Mouse (Mus musculus): ENCODE results near the gene 2210017I01Rik. TPM values are rescaled to one million over a fixed set of nuclear protein-coding genes. Genes with fewer than 3 reads are reported as not detected.

2210017I01Rik gene
- polyA plus RNA-seq, 1 experiment from 2014 or later = not detected

GRCm38 (mm10) chr3:92588858-92589257, 18.4 kb downstream of the 2210017I01Rik start, which contains the start of gene Smcp:
TSS of gene Smcp (minus strand) at chr3:92588997.
- no peak for ATAC-seq (ENCODE audit: insufficient number of reproducible peaks, low FRiP score, low TSS enrichment, low read depth)
- no peaks in the 10 kb centered on the region for H3K9me3 ChIP-seq
- no peak within 1 kb of the TSS for H3K4me2 ChIP-seq
- no peaks in the 10 kb centered on the region for H3K27me3 ChIP-seq
- no peaks in the 10 kb centered on the region for H3K4me1 ChIP-seq
- 65% methylated on average over 1 of the region's 1 CpGs for WGBS
- no peaks in the 10 kb centered on the region for H3K36me3 ChIP-seq
- no peak within 1 kb of the TSS for H3K27ac ChIP-seq
- H3K9ac ChIP-seq = no peak within 1 kb of the TSS
- H3K4me3 ChIP-seq = no peak within 1 kb of the TSS

- Histone ChIP-seq H3K9ac (no peak overlapping the region), H3K4me1 (no peaks in the 10 kb centered on the region), H3K27ac (no peak overlapping the region), H3K4me3 (no peak overlapping the region), H3K9me3 (no peaks in the 10 kb centered on the region), H3K27me3 (no peaks in the 10 kb centered on the region), H3K36me3 (no peaks in the 10 kb centered on the region), H3K4me2 (no peak overlapping the region)
- 76% methylated on average over 3 of the region's 3 CpGs for WGBS
- ATAC-seq (ENCODE audit: insufficient number of reproducible peaks, low FRiP score, low TSS enrichment, low read depth) = no peak
These were observed 20.1 kb downstream of the 2210017I01Rik start for GRCm38 (mm10) chr3:92587190-92587589.

- Histone ChIP-seq H3K27me3 (no peaks in the 10 kb centered on the region), H3K9ac (no peak overlapping the region), H3K4me2 (no peak overlapping the region), H3K9me3 (no peaks in the 10 kb centered on the region), H3K4me3 (no peak overlapping the region), H3K36me3 (no peaks in the 10 kb centered on the region), H3K27ac (no peak overlapping the region), H3K4me1 (no peaks in the 10 kb centered on the region)
- 50% methylated on average over 1 of the region's 1 CpGs for WGBS
- ATAC-seq (ENCODE audit: insufficient number of reproducible peaks, low FRiP score, low TSS enrichment, low read depth) = no peak
These were observed 22.2 kb downstream of the 2210017I01Rik start for GRCm38 (mm10) chr3:92585055-92585454.

GRCm38 (mm10) chr3:92583164-92583826, 24.0 kb downstream of the 2210017I01Rik start:
- WGBS = 66% methylated on average over 3 of the region's 3 CpGs

GRCm38 (mm10) chr3:92579508-92579907, 27.8 kb downstream of the 2210017I01Rik start:
- H3K4me3 ChIP-seq = no peak overlapping the region
- no peaks in the 10 kb centered on the region for H3K4me1 ChIP-seq
- no peaks in the 10 kb centered on the region for H3K36me3 ChIP-seq
- no peak overlapping the region for H3K27ac ChIP-seq
- no peak overlapping the region for H3K9ac ChIP-seq
- 59% methylated on average over 1 of the region's 1 CpGs for WGBS
- no peaks in the 10 kb centered on the region for H3K27me3 ChIP-seq
- H3K9me3 ChIP-seq = no peaks in the 10 kb centered on the region
- no peak for ATAC-seq (ENCODE audit: insufficient number of reproducible peaks, low FRiP score, low TSS enrichment, low read depth)
- no peak overlapping the region for H3K4me2 ChIP-seq

More at GRCm38 (mm10) chr3:92583164-92583826, 24.0 kb downstream of the 2210017I01Rik start:
- Histone ChIP-seq H3K4me2 (no peak overlapping the region), H3K4me3 (no peak overlapping the region), H3K36me3 (no peaks in the 10 kb centered on the region), H3K9me3 (no peaks in the 10 kb centered on the region), H3K27me3 (no peaks in the 10 kb centered on the region), H3K9ac (no peak overlapping the region), H3K27ac (no peak overlapping the region), H3K4me1 (no peaks in the 10 kb centered on the region)
- no peak for ATAC-seq (ENCODE audit: insufficient number of reproducible peaks, low FRiP score, low TSS enrichment, low read depth)

- no peaks in the 10 kb centered on the region for H3K27me3 ChIP-seq
- H3K9me3 ChIP-seq = no peaks in the 10 kb centered on the region
- WGBS = 72% methylated on average over 4 of the region's 4 CpGs
- H3K27ac ChIP-seq = no peak overlapping the region
- H3K4me1 ChIP-seq = no peaks in the 10 kb centered on the region
- H3K4me2 ChIP-seq = no peak overlapping the region
- H3K36me3 ChIP-seq = no peaks in the 10 kb centered on the region
- no peak for ATAC-seq (ENCODE audit: insufficient number of reproducible peaks, low FRiP score, low TSS enrichment, low read depth)
- no peak overlapping the region for H3K9ac ChIP-seq
- H3K4me3 ChIP-seq = no peak overlapping the region
These were observed 28.5 kb downstream of the 2210017I01Rik start for GRCm38 (mm10) chr3:92578652-92579413.

- Histone ChIP-seq H3K4me2 (no peak within 1 kb of the TSS), H3K27ac (no peak within 1 kb of the TSS), H3K9me3 (no peaks in the 10 kb centered on the region), H3K27me3 (no peaks in the 10 kb centered on the region), H3K9ac (no peak within 1 kb of the TSS), H3K4me3 (no peak within 1 kb of the TSS), H3K4me1 (no peaks in the 10 kb centered on the region), H3K36me3 (no peaks in the 10 kb centered on the region)
- 77% methylated on average over 1 of the region's 1 CpGs for WGBS
- no peak for ATAC-seq (ENCODE audit: insufficient number of reproducible peaks, low FRiP score, low TSS enrichment, low read depth)
These were observed 33.7 kb downstream of the 2210017I01Rik start, which contains the start of gene Ivl for GRCm38 (mm10) chr3:92573449-92574041. TSS of gene Ivl (minus strand) at chr3:92573735.

- Histone ChIP-seq H3K9ac (no peak overlapping the region), H3K4me2 (no peak overlapping the region), H3K27me3 (no peaks in the 10 kb centered on the region), H3K27ac (no peak overlapping the region), H3K36me3 (no peaks in the 10 kb centered on the region), H3K9me3 (no peaks in the 10 kb centered on the region), H3K4me3 (no peak overlapping the region), H3K4me1 (no peaks in the 10 kb centered on the region)
- WGBS = 51% methylated on average over 2 of the region's 2 CpGs
- ATAC-seq (ENCODE audit: insufficient number of reproducible peaks, low FRiP score, low TSS enrichment, low read depth) = no peak
These were observed 34.7 kb downstream of the 2210017I01Rik start for GRCm38 (mm10) chr3:92572514-92573155.

GRCm38 (mm10) chr3:92568752-92569151, 38.5 kb downstream of the 2210017I01Rik start:
- no peaks in the 10 kb centered on the region for H3K4me1 ChIP-seq
- H3K4me3 ChIP-seq = no peak overlapping the region
- no peak for ATAC-seq (ENCODE audit: insufficient number of reproducible peaks, low FRiP score, low TSS enrichment, low read depth)
- H3K4me2 ChIP-seq = no peak overlapping the region
- H3K27me3 ChIP-seq = no peaks in the 10 kb centered on the region
- no peaks in the 10 kb centered on the region for H3K9me3 ChIP-seq
- no peaks in the 10 kb centered on the region for H3K36me3 ChIP-seq
- WGBS = 89% methylated on average over 2 of the region's 2 CpGs
- no peak overlapping the region for H3K27ac ChIP-seq
- no peak overlapping the region for H3K9ac ChIP-seq

- ATAC-seq (ENCODE audit: insufficient number of reproducible peaks, low FRiP score, low TSS enrichment, low read depth) = no peak
- Histone ChIP-seq H3K27ac (no peak overlapping the region), H3K9ac (no peak overlapping the region), H3K4me2 (no peak overlapping the region), H3K4me1 (no peaks in the 10 kb centered on the region), H3K36me3 (no peaks in the 10 kb centered on the region), H3K9me3 (no peaks in the 10 kb centered on the region), H3K27me3 (no peaks in the 10 kb centered on the region), H3K4me3 (no peak overlapping the region)
These were observed 41.9 kb downstream of the 2210017I01Rik start for GRCm38 (mm10) chr3:92565418-92565817.
